Mouse (Mus musculus): Measurements from ENCODE around the gene Nrp2. TPM values are rescaled to one million over a fixed set of nuclear protein-coding genes. Genes with fewer than 3 reads are reported as not detected.

The Nrp2 gene
- total and polyA plus RNA-seq, 3 experiments = not detected

DNA sequence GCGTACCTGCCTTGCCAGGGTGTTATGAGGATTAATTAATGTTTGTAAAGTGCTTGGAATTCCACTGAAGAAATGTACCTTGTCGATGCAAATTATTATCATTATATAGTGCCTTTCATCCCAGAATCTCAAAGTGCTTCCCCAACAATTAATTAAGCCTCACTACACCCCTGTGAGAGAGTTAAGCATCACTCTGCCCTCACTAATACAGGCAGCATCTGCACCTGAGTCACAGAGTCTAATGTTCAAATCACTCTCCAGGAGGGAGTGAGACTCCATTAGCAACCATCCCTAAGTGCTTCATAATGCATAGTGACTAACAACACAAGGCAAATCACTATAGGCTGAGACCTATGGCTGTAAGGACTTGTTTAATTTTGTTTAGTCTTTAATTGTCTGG is 19.6 kb upstream of the Nrp2 start:
- H3K27me3 ChIP-seq (ENCODE audit: control insufficient read depth in 1 of 2, insufficient read depth in 2 of 2, low read length in 2 of 2) = no peaks in the 10 kb centered on the region
- H3K79me2 ChIP-seq (ENCODE audit: control insufficient read depth, insufficient read depth, low read length, poor library complexity) = no peaks in the 10 kb centered on the region
- no peaks in the 10 kb centered on the region for H3K9me3 ChIP-seq (replicated peaks; ENCODE audit: insufficient read depth, low read length)
- TF ChIP-seq NELFE (IDR thresholded peaks at IDR 0.05; ENCODE audit: low read depth, low read length) = no peak
- no peak for TF ChIP-seq TBP (IDR thresholded peaks at IDR 0.05; ENCODE audit: low read depth, low read length)
- no peak for TF ChIP-seq JUND (IDR thresholded peaks at IDR 0.05; ENCODE audit: low read depth, low read length)
- TF ChIP-seq CHD2 (IDR thresholded peaks at IDR 0.05; ENCODE audit: low read length) = no peak
- no peak for TF ChIP-seq MYC (IDR thresholded peaks at IDR 0.05; ENCODE audit: low read depth, low read length)
- H3K9ac ChIP-seq (ENCODE audit: control insufficient read depth, low read depth, low read length, poor library complexity, severe bottlenecking) = no peak overlapping the region
- H3K4me1 ChIP-seq (ENCODE audit: control insufficient read depth in 1 of 2, insufficient read depth in 2 of 2, low read length in 2 of 2) = no peaks in the 10 kb centered on the region
- no peaks in the 10 kb centered on the region for H3K36me3 ChIP-seq (ENCODE audit: control insufficient read depth in 1 of 2, insufficient read depth in 2 of 2, low read length in 2 of 2)
- H3K4me3 ChIP-seq (ENCODE audit: control insufficient read depth in 1 of 2, insufficient read depth in 1 of 2, low read depth in 2 of 2, low read length in 2 of 2) = no peak overlapping the region
- no peak overlapping the region for H3K27ac ChIP-seq (ENCODE audit: control insufficient read depth, low read depth, low read length)
- no peak for DNase-seq (ENCODE audit: low read depth, low spot score)

DNA sequence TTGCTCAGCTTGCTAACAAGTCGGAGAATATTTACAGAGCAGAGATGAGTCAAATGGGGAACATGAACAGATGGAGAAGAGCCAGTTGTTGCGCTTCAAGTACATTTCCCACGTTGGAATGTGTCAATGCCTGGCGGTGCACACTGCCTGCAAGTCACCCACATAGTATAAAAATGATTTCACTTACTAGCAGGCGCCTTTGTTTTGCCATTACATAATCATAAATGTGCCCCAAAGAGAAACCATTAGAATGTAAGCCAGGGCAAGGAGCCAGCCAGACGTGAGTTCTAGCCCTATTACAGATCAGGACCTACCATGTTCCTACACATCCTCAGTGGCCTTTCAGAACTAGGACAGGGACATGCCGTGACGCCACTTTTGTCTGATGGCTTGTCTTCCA is 15.6 kb upstream of the Nrp2 start:
- no peak for TF ChIP-seq TCF12 (IDR thresholded peaks at IDR 0.05; ENCODE audit: low read depth, low read length)
- no peak for TF ChIP-seq KAT2A (conservative IDR thresholded peaks at IDR 0.05; ENCODE audit: low read depth, low read length)
- TF ChIP-seq MYB (IDR thresholded peaks at IDR 0.05; ENCODE audit: low read depth, low read length) = no peak
- no peak for TF ChIP-seq CHD2 (IDR thresholded peaks at IDR 0.05; ENCODE audit: low read length)
- no peak for TF ChIP-seq HCFC1 (IDR thresholded peaks at IDR 0.05; ENCODE audit: low read depth, low read length)
- no peak for TF ChIP-seq SMC3 (IDR thresholded peaks at IDR 0.05; ENCODE audit: low read depth, low read length)
- TF ChIP-seq UBTF (IDR thresholded peaks at IDR 0.05; ENCODE audit: borderline replicate concordance, insufficient read depth, low read depth, low read length) = no peak
- no peak for TF ChIP-seq POLR2AphosphoS2 (IDR thresholded peaks at IDR 0.05; ENCODE audit: low read length)
- no peak for TF ChIP-seq GABPA (IDR thresholded peaks at IDR 0.05; ENCODE audit: low read depth, low read length)
- TF ChIP-seq MAX (IDR thresholded peaks at IDR 0.05; ENCODE audit: low read length) = no peak
- TF ChIP-seq NELFE (IDR thresholded peaks at IDR 0.05; ENCODE audit: low read depth, low read length) = no peak
- TF ChIP-seq RAD21 (IDR thresholded peaks at IDR 0.05; ENCODE audit: low read depth, low read length) = no peak
- no peak for TF ChIP-seq JUND (IDR thresholded peaks at IDR 0.05; ENCODE audit: low read depth, low read length)
- no peak for TF ChIP-seq POLR2A (IDR thresholded peaks at IDR 0.05; ENCODE audit: control insufficient read depth in 1 of 2, insufficient read depth in 1 of 2, low read depth in 1 of 2, low read length in 2 of 2, poor library complexity in 1 of 2)
- TF ChIP-seq MEF2A (IDR thresholded peaks at IDR 0.05; ENCODE audit: extremely low read depth, insufficient replicate concordance, low read depth, low read length, poor library complexity, severe bottlenecking) = no peak
- no peak for TF ChIP-seq CTCF (IDR thresholded peaks at IDR 0.05 in 2 of 3, conservative IDR thresholded peaks at IDR 0.05 in 1 of 3; ENCODE audit: control insufficient read depth in 1 of 3, insufficient read depth in 1 of 3, low read depth in 2 of 3, low read length in 3 of 3, poor library complexity in 1 of 3, severe bottlenecking in 1 of 3)
- no peak for TF ChIP-seq USF1 (IDR thresholded peaks at IDR 0.05; ENCODE audit: low read depth, low read length)
- TF ChIP-seq TBP (IDR thresholded peaks at IDR 0.05; ENCODE audit: low read depth, low read length) = no peak
- no peak for TF ChIP-seq TAL1 (IDR thresholded peaks at IDR 0.05; ENCODE audit: low read length)
- TF ChIP-seq E2F4 (IDR thresholded peaks at IDR 0.05; ENCODE audit: borderline replicate concordance, low read depth, low read length) = no peak
- Histone ChIP-seq H3K4me1 (ENCODE audit: control insufficient read depth in 1 of 2, insufficient read depth in 2 of 2, low read length in 2 of 2) (no peaks in the 10 kb centered on the region), H3K27ac (ENCODE audit: control insufficient read depth, low read depth, low read length) (no peak overlapping the region), H3K27me3 (ENCODE audit: control insufficient read depth in 1 of 2, insufficient read depth in 2 of 2, low read length in 2 of 2) (no peaks in the 10 kb centered on the region), H3K4me3 (ENCODE audit: control insufficient read depth in 1 of 2, insufficient read depth in 1 of 2, low read depth in 2 of 2, low read length in 2 of 2) (no peak overlapping the region), H3K9ac (ENCODE audit: control insufficient read depth, low read depth, low read length, poor library complexity, severe bottlenecking) (no peak overlapping the region), H3K36me3 (ENCODE audit: control insufficient read depth in 1 of 2, insufficient read depth in 2 of 2, low read length in 2 of 2) (no peaks in the 10 kb centered on the region), H3K9me3 (replicated peaks; ENCODE audit: insufficient read depth, low read length) (no peaks in the 10 kb centered on the region), H3K79me2 (ENCODE audit: control insufficient read depth, insufficient read depth, low read length, poor library complexity) (no peaks in the 10 kb centered on the region)
- no peak for DNase-seq (ENCODE audit: low read depth, low spot score)
